Mouse (Mus musculus) monocyte, adult 2 months (primary cell): ENCODE data around the gene Tldc2.

Experiments used
- DNase-seq, 2 experiments: peaks; one replicate each; pipeline ENCODE4 v3.0.0; 2022; ENCODE audit warnings: low spot score in 2 of 2, low read depth in 1 of 2

Tldc2 gene

DNA sequence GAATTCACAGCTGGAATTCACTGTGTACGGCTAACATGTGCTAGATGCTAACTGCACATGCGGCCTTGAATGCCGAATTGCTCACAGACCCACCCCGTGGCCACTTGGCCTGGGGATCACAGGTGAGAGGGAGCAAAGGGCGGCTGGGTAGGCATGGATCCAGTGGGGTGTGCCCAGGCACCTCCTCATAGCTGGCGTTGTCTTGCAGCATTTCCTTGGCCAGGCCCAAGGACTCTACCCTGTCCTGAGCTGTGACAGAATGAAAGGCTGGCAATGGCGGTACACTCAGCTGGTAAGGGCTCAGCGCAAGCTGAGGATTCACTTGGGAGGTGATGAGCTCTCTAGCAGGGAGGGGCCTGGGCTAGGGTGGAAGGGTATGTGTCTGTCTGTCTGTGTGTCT lies at the start of gene Tldc2:
TSS of gene Tldc2 (plus strand) at position 260 of the 400 bp plus-strand sequence.
- no peak for DNase-seq

- no peak for DNase-seq
Measured at GRCm38 (mm10) chr2:157037303-157037702, 49.6 kb upstream of the Tldc2 start.

- DNase-seq: no peak
Measured at GRCm38 (mm10) chr2:157039900-157040648, 46.8 kb upstream of the Tldc2 start.

DNA sequence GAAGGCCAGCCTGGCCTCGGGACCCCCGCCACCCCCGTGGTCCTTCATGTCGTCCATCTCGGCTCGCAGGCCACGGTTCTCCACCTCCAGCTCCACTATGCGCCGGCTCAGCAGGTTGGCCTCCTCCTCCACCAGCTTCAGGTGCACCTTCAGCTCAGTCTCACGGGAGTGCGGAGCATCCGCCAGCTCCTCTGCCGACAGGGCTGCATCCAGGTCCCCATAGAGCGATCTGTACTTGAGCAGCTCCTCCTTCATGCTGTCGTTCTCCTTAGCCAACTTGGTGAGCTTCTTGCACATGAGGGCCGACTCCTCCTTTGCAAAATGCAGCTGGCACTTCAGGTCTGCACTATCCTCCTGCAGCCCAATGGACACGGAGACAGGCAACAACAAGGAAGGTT lies 46.2 kb upstream of the Tldc2 start:
- no peak for DNase-seq

DNA sequence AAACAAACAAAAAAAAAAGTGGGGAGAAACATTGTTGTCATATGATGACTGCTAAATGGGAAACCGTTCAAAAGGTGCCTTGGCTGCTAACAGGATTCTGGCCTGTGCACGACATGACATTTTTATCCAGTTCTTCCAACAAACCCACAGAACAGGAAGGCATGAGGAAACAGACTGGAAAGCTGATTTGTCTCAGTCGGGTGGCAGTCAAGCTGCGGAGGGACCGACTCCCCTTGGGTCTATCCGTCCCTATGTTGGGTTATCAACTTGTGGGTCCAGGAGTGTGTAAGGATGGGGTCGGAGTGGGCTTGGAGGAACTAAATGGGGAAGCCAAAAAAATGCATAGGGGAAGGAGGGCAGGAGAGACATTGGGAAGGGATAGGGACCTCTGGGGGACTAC lies 45.4 kb upstream of the Tldc2 start:
- no peak for DNase-seq

DNA sequence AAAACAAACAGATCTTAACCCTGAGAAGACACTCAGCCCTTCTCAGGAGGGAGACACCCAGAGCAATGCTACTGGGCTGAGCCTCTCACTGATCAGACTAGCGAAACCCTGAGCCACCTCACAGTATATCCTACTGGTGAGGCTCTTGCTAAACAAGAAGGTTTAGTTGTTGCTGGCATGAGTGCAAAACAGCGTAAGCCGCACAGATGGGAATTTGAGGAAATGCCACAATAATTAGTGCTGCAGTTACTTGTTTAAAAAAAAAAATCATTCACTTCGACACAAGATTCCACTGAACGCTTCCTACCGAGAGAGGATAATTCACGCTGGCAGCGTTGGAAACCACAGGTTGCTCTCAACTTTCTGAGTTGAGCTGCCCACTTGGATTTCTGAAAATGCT lies 43.3 kb upstream of the Tldc2 start:
- no peak for DNase-seq

- DNase-seq: no peak
Measured at GRCm38 (mm10) chr2:157043987-157044386, 42.9 kb upstream of the Tldc2 start.

- no peak for DNase-seq
Measured at GRCm38 (mm10) chr2:157045932-157046331, 40.9 kb upstream of the Tldc2 start.

DNA sequence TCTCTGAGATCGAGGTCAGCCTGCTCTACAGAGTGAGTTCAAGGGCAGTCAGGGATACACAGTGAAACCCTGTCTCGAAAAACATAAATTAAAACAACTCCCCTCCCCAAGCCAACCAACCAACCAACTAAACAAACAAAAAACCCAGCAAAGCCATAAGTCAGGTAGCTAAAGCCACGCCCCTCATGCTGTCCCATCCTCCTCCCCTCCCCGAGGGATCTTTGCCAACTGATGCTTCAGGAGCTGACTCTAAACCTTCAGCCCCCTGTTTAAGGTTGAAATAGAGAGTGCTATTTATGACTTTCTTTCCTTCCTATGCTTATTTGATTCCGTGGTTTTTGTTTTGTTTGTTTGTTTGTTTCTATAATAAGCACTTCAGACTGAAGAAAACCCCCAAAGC lies 39.9 kb upstream of the Tldc2 start:
- no peak for DNase-seq

DNA sequence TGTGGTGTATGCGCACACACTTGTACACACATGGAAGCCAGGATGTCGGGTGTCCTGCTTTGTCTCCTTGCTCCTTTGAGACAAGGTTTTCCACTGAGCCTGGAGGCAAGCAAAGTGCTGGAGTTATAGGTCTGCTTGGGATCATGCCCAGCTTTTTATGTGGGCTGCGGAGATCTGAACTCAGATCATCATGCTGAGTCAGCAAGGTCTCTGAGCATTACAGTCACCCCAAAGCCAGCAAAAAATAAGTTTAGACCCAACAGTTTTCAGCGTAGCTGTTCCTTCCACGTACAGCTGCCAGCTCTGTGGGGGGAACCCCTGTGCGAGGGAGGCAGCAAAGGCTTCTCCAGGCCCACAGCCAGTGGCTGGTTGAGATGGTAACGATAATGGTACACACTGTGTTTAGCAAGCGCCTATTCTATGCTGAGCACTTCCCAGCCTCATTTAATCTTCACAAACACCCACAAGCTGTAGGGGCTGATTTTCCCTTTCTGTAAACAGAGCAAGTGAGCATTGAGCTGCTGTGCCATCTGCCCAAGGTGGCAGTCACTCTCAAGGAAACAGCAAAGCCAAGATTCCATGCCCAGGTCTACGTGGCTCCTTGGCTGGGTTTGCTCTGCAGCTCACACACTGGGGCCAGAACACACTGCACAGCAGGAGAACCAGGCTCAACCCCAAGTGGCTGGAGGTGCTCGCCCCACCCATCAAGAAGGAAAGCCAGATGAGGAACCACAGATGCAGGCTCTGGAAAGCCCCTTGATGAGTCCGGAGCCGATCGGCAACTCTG lies 38.3 kb upstream of the Tldc2 start:
- peak in 1 of 2 experiments; percentile 23 for DNase-seq

DNA sequence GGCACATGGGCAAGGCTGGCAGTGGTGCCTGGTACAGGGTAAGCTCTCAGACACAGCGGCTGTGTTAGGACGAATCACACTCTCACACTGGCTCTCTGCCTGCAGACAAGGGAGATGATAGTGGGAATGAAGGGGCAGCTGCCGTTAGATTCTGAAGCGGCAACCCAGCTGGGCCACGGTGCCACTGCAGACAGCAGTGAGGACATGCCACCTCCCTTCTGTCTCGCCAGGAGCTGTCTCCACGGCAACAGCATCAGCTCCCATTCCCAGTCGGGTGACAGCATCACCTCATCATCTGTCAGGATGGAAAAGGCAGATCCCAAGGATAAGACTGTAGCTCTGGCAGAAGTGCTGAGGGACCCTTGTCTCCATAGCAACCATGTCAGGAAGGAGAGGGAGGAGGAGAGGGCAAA lies 37.0 kb upstream of the Tldc2 start:
- no peak for DNase-seq

DNA sequence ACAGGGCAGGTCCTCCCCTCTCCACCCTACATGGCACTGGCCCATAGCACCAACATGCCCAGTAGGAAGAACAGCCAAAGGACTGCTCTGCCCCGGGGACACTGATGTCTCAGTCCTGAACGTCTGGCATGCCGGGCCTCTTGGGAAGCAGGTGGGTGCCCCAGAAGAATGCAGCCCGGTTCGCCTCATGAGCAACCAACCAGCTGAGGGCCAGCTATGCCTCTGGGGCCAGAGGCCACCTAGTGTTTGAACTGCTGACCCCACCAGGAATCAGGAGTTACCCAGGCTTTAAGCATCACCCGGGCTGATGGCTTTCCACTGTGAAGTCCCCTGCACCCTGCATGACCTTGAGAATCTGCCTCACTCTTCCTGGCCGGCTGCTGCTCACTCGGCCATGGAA lies 34.4 kb upstream of the Tldc2 start:
- DNase-seq: no peak

GRCm38 (mm10) chr2:157053124-157053523 lies 33.7 kb upstream of the Tldc2 start:
- DNase-seq: no peak

- DNase-seq: no peak
Measured at GRCm38 (mm10) chr2:157053787-157054186, 33.1 kb upstream of the Tldc2 start.

DNA sequence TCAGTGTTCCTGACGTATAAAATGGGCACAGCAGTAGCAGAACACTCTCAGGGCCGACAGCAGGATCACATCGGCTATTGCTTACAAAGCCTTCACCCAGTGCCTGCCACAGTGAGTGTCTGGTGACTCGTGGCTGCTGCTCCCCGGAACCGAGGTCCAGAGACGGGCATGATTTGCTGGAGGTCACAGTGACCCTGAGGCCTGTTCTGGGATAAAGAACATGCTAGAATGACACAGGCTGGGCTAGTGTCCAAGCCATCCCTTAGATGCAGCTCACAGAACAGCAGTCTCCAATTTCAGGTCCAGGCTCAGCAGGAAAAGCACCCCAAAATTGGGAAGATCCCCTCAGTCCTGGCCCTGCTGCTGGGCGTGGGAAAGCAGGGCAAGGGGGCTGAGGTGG lies 32.6 kb upstream of the Tldc2 start:
- no peak for DNase-seq

DNA sequence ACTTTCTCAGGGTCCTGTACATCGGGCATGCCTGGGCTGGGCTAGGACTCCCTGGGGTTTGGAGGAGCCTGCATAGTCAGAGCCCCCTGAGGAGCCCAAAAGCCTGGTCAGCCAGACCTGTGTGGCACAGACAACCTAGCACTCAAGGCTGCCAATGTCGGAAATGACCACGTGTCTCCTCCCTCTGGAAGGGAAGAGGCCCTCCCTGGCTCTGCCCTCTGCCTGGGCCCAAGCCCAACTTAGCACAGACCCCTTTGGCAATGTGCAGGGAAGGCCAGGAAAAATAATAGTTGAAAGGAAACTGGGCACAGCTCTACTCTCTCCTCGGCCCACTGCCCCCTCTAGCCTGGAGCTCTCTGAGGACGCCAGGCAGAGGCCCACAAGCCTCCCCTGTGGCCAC lies 32.0 kb upstream of the Tldc2 start:
- DNase-seq: no peak

DNA sequence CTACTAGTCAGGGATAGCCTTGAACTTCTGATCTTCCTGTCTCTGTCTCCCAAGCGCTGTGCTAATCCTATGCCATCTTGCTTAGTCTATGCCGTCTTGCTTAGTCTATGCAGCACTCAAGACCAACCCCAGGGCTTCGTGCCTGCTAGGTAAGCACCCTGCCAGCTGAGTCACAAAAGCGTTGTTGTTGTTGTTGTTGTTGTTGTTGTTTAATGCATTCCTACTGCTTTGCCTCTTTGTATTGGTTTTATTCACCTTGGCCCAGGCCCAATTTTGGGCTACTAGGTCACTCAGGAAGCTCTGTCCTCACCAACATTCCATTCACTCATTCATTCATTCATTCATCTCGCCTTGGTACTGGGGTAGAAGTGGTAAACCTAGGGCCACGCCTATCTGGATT lies 31.1 kb upstream of the Tldc2 start:
- no peak for DNase-seq

- DNase-seq: no peak
Measured at GRCm38 (mm10) chr2:157057186-157057585, 29.7 kb upstream of the Tldc2 start.

GRCm38 (mm10) chr2:157057758-157058157 lies 29.1 kb upstream of the Tldc2 start:
- no peak for DNase-seq

DNA sequence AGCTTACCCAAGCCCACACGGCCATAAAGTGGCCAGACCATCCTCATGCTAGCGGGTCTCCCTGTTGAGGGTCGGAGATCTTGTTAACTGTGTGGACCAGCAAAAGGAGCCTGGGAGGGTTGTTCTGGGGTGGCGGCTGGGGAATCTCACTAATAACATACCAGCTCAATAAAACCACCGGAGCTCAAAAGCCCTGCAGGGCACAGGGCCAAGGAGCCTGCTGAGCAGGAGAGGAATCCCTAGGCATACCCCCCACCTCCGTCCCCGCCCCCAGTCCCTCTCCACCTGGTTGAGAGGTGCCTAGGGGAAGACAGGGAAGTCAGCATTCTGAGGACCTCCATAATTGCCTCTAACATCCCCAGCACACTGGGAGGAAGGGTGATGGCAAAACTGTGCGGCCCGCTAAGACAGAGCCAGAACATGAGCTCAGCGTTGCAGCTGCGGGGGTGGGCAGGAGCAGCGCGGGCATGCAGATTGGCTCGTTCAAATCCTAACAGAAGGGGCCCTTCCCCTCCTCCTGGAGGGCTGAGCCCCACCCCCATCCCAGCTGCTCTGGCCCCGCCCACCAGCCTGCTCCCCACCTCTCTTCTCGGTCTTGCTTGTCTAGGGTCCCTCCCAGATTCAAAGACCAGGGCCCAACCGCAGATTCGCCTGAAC lies 28.4 kb upstream of the Tldc2 start:
- no peak for DNase-seq

GRCm38 (mm10) chr2:157059166-157059565 lies 27.7 kb upstream of the Tldc2 start:
- DNase-seq: no peak

DNA sequence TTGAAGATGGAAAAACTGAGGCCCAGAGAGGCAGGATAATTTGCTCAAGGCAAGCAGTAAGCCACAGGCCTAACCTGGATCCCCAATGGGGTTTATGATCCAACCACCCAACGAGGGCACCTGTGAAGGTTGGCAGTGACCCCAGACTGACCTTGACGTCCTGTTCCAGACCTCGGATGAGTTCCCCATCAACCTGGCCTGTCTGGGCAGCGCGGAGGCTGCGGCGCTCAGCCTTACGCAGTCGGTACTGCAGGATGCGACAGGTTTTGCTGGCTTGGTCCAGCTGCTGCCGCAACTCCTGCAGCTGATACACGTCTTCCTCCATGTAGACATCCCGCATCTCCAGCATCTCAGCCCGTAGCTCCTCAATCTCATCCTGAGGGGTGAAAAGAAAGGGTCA lies 26.8 kb upstream of the Tldc2 start:
- DNase-seq: no peak
